Mouse (Mus musculus): ENCODE data around the gene Tmbim6. TPM values are rescaled to one million over a fixed set of nuclear protein-coding genes. Genes with fewer than 3 reads are reported as not detected.

Tmbim6 gene
- total and polyA plus RNA-seq, 3 experiments: 207 to 334 (median 253) TPM

GRCm38 (mm10) chr15:99453153-99453900, 60.6 kb downstream of the Tmbim6 start:
- H3K9ac ChIP-seq (ENCODE audit: low read depth, low read length): no peak overlapping the region
- WGBS: 78% methylated on average over 11 of the region's 11 CpGs

DNA sequence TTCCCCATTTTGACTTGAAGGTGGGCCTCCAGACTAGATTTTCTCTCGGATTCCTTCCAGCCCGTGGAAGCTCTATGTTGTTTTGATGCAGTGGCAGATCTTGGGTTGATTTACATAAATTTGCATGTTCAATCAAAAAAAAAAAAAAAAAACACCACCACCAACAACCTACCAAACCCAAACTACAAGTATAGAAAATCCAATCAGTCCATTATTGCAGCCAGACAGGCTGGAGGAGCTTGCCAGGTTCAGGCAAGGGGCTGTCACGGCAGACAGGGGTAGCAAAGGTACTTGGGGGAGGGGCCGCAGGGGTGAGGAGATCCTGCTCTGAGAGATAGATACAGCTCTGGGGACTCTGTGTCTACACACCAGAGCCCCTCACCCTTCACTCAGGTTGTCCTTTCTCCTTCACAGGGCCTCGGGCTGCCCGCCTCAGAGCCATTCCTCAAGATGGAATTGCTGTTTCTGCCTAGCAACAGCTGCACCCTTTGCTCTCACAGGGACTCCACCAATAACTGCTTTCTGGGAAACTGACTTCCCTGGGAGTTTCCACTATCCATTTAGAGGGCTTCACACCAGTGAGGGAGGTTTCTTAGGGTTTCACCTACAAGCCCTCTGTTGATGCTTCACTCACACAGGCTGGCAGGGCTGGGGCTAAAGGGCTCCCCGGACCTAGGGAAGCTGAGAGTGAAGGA, 62.0 kb downstream of the Tmbim6 start:
- Histone ChIP-seq H3K27ac (no peak overlapping the region), H3K79me2 (replicated peaks; ENCODE audit: control insufficient read depth, insufficient read depth, low read length) (peaks cover 4% of the 10 kb centered on the region; the same call in 1 of the 2 replicates), H3K36me3 (ENCODE audit: control insufficient read depth, insufficient read depth, low read length) (peaks cover 2% of the 10 kb centered on the region; the same call in 1 of the 2 replicates), H3K4me1 (ENCODE audit: control insufficient read depth, insufficient read depth, low read length) (peaks cover 3% of the 10 kb centered on the region), H3K4me3 (no peak overlapping the region), H3K9ac (ENCODE audit: low read depth, low read length) (no peak overlapping the region), H3K27me3 (ENCODE audit: control insufficient read depth, insufficient read depth, low read length) (no peaks in the 10 kb centered on the region)
- TF ChIP-seq POLR2A (IDR thresholded peaks at IDR 0.05; ENCODE audit: insufficient read depth, low read depth, low read length): no peak
- no peak for TF ChIP-seq CTCF (IDR thresholded peaks at IDR 0.05)
- no peak for TF ChIP-seq EP300 (IDR thresholded peaks at IDR 0.05; ENCODE audit: insufficient read depth, low read depth, low read length)
- WGBS: 82% methylated on average over 7 of the region's 7 CpGs
- DNase-seq: no peak
- intact Hi-C loops (cut with DNase I): no loop called here

More at GRCm38 (mm10) chr15:99453153-99453900, 60.6 kb downstream of the Tmbim6 start:
- DNase-seq: no peak
- Histone ChIP-seq H3K4me3 (no peak overlapping the region), H3K27ac (no peak overlapping the region), H3K27me3 (ENCODE audit: control insufficient read depth, insufficient read depth, low read length) (no peaks in the 10 kb centered on the region), H3K4me1 (ENCODE audit: control insufficient read depth, insufficient read depth, low read length) (peaks cover 12% of the 10 kb centered on the region), H3K79me2 (replicated peaks; ENCODE audit: control insufficient read depth, insufficient read depth, low read length) (peaks cover 4% of the 10 kb centered on the region; the same call in 1 of the 2 replicates), H3K36me3 (ENCODE audit: control insufficient read depth, insufficient read depth, low read length) (peaks cover 2% of the 10 kb centered on the region; the same call in 1 of the 2 replicates)
- intact Hi-C loops (cut with DNase I): no loop called here
- no peak for TF ChIP-seq CTCF (IDR thresholded peaks at IDR 0.05)
- TF ChIP-seq POLR2A (IDR thresholded peaks at IDR 0.05; ENCODE audit: insufficient read depth, low read depth, low read length): no peak
- no peak for TF ChIP-seq EP300 (IDR thresholded peaks at IDR 0.05; ENCODE audit: insufficient read depth, low read depth, low read length)

GRCm38 (mm10) chr15:99455415-99455814, 62.7 kb downstream of the Tmbim6 start:
- Histone ChIP-seq H3K79me2 (replicated peaks; ENCODE audit: control insufficient read depth, insufficient read depth, low read length) (peaks cover 4% of the 10 kb centered on the region; the same call in 1 of the 2 replicates), H3K4me3 (no peak overlapping the region), H3K36me3 (ENCODE audit: control insufficient read depth, insufficient read depth, low read length) (no peaks in the 10 kb centered on the region), H3K27ac (no peak overlapping the region), H3K9ac (ENCODE audit: low read depth, low read length) (no peak overlapping the region), H3K27me3 (ENCODE audit: control insufficient read depth, insufficient read depth, low read length) (no peaks in the 10 kb centered on the region), H3K4me1 (ENCODE audit: control insufficient read depth, insufficient read depth, low read length) (no peaks in the 10 kb centered on the region; the same call in none of the 2 replicates)
- TF ChIP-seq POLR2A (IDR thresholded peaks at IDR 0.05; ENCODE audit: insufficient read depth, low read depth, low read length): no peak
- no peak for TF ChIP-seq CTCF (IDR thresholded peaks at IDR 0.05)
- no peak for TF ChIP-seq EP300 (IDR thresholded peaks at IDR 0.05; ENCODE audit: insufficient read depth, low read depth, low read length)
- 87% methylated on average over 3 of the region's 3 CpGs for WGBS
- DNase-seq: no peak
- intact Hi-C loops (cut with DNase I): no loop called here

GRCm38 (mm10) chr15:99456338-99456962, 63.8 kb downstream of the Tmbim6 start:
- peak; percentile 27 to 39 for DNase-seq
- 24% methylated on average over 7 of the region's 7 CpGs for WGBS
- TF ChIP-seq EP300 (IDR thresholded peaks at IDR 0.05; ENCODE audit: insufficient read depth, low read depth, low read length): no peak
- no peak for TF ChIP-seq POLR2A (IDR thresholded peaks at IDR 0.05; ENCODE audit: insufficient read depth, low read depth, low read length)
- TF ChIP-seq CTCF (IDR thresholded peaks at IDR 0.05): no peak
- peaks cover 4% of the 10 kb centered on the region; the same call in 1 of the 2 replicates for H3K79me2 ChIP-seq (replicated peaks; ENCODE audit: control insufficient read depth, insufficient read depth, low read length)
- H3K27ac ChIP-seq: peak overlapping the region; percentile 93
- intact Hi-C loops (cut with DNase I): loop anchor here (2.0 kb wide), 1 partner anchor 36 kb away; no protein-coding TSS in a partner anchor
- peak overlapping the region; percentile 72 for H3K9ac ChIP-seq (ENCODE audit: low read depth, low read length)
- H3K4me1 ChIP-seq (ENCODE audit: control insufficient read depth, insufficient read depth, low read length): no peaks in the 10 kb centered on the region; the same call in none of the 2 replicates
- H3K27me3 ChIP-seq (ENCODE audit: control insufficient read depth, insufficient read depth, low read length): no peaks in the 10 kb centered on the region
- no peaks in the 10 kb centered on the region for H3K36me3 ChIP-seq (ENCODE audit: control insufficient read depth, insufficient read depth, low read length)
- peak overlapping the region; percentile 96 for H3K4me3 ChIP-seq

DNA sequence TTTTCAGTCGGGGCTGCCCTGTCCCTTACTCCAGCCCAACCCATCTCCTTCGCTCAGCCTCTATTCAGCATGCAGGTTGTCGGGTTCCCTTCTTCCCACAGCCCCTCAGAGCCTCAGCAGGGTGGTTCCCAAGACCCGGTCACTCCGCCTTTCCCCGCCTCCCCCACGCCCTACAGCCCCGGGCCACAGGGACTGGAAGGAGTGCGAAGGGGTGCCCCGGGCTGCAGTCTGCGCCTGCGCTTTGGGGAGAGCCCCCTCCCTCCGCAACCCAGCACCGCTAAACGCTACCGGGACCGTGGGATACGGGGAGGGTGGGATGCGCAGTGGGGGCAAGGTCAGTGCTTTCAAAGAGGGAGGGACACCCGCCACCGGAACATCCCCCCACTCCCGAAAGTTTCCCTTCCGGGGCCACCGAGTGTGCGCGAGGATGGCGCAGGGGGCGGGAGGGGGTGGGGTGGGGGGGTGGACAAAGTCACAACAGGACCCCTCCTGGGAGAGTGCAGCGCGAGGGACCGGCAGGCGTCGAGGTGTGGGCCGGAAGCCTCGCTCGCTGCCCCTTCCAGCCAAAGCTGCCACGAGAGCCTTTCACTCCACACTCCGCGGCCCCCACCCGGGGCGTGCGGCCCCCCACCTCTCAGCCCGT, 64.4 kb downstream of the Tmbim6 start:
- TF ChIP-seq POLR2A (IDR thresholded peaks at IDR 0.05; ENCODE audit: insufficient read depth, low read depth, low read length) (no peak), EP300 (IDR thresholded peaks at IDR 0.05; ENCODE audit: insufficient read depth, low read depth, low read length) (no peak), CTCF (IDR thresholded peaks at IDR 0.05) (no peak)
- H3K9ac ChIP-seq (ENCODE audit: low read depth, low read length): peak overlapping the region; percentile 72
- H3K79me2 ChIP-seq (replicated peaks; ENCODE audit: control insufficient read depth, insufficient read depth, low read length): peaks cover 4% of the 10 kb centered on the region; the same call in 1 of the 2 replicates
- H3K4me3 ChIP-seq: peak overlapping the region; percentile 96
- no peaks in the 10 kb centered on the region for H3K36me3 ChIP-seq (ENCODE audit: control insufficient read depth, insufficient read depth, low read length)
- 3% methylated on average over 43 of the region's 43 CpGs for WGBS
- intact Hi-C loops (cut with DNase I): loop anchor here (2.0 kb wide), 1 partner anchor 36 kb away; no protein-coding TSS in a partner anchor
- H3K27me3 ChIP-seq (ENCODE audit: control insufficient read depth, insufficient read depth, low read length): no peaks in the 10 kb centered on the region
- no peaks in the 10 kb centered on the region; the same call in none of the 2 replicates for H3K4me1 ChIP-seq (ENCODE audit: control insufficient read depth, insufficient read depth, low read length)
- peak; percentile 83 to 84 for DNase-seq
- H3K27ac ChIP-seq: peak overlapping the region; percentile 93
